Mouse (Mus musculus) ES-Bruce4 (cell line): ENCODE results near the gene Acer3.

Experiments
- EP300 ChIP-seq: IDR thresholded peaks from 2 replicates; pipeline ENCODE4 v1.6.1; 2011; ENCODE audit warnings: low read depth, low read length; ENCODE audit not compliant: insufficient read depth
- POLR2A ChIP-seq: IDR thresholded peaks from one replicate; pipeline ENCODE4 v1.8.1; 2011; ENCODE audit warnings: low read length; ENCODE audit not compliant: insufficient read depth

DNA sequence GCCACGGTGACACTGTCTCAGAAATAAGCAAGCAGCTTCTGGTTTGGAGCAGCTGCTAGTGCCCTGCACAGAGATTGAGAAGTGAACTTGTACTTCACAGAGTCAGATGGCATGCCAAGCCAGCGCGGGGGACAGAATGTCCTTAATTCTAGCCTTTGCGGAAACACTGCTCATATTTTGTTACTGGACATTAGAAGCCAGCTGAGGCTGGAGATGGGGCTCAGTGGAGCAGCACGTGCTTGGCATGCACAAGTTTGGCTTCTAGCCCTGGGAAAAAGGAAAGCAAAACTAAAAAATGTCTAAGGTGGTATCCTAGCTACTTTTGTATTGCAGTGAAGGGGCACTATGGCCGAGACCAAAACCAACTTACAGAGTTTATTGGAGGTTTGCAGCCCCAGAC, 135.7 kb downstream of the Acer3 start:
- no peak for TF ChIP-seq EP300
- TF ChIP-seq POLR2A: no peak
